Mouse (Mus musculus) neutrophil, adult 5-6 weeks (primary cell): Measurements from ENCODE around the gene Gjc1. TPM values are rescaled to one million over a fixed set of nuclear protein-coding genes. Genes with fewer than 3 reads are reported as not detected.

Source experiments
- ATAC-seq: fragments of 151-379, 151-347 bp; 2 replicates; pipeline ENCODE4 v1.8.0; 2017; ENCODE audit warnings: mild to moderate bottlenecking, moderate TSS enrichment; ENCODE audit not compliant: insufficient number of reproducible peaks, poor library complexity, low FRiP score, severe bottlenecking; ENCODE audit errors: extremely low read depth
- total RNA-seq: library from RNA; stranded (forward); fragments of 200-1000 nt; gene quantifications from 2 replicates; pipeline ENCODE4 v1.2.3, GENCODE M21; 2017

The Gjc1 gene
- total RNA-seq = not detected in 2 replicates

DNA sequence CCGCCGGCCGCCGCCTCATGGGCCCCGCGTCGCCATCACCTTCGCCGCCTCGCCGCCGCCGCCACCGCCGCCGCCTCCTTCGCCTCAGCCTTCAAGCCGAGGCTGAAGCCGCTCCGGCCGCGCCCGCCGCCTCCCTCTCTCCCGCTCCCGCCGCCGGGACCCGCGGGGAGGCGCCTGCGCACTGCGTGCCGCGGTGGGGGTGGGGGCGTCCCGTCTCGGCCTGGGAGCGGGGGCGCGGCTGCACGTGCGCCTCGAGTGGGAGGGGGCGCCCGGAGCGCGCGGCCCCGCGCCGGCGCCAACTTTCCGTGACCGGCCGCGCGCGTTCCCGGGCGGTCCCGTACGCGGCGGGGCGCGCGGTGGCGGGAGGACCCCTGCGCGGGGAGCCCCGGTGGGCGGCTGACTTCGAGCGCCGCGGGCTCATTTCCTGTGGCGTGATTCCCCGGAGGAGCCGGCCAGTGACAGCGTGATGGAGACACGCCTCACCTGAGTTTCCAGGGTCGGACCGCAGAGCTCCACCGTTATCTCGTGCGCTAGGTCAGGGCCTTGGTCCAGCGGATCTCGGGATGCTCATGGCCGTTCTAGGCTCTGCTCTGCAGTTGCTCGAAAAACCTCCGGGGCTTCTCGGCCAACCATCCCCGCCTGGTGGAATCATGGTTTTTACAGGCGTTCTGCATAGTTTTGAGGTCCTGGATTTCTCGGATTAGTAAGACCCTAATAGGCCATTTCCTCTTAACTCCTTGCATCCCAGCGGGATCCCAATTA, at the start of gene Gjc1:
TSS of gene Gjc1 (minus strand) at position 680 of the 762 bp plus-strand sequence.
- no peak for ATAC-seq

DNA sequence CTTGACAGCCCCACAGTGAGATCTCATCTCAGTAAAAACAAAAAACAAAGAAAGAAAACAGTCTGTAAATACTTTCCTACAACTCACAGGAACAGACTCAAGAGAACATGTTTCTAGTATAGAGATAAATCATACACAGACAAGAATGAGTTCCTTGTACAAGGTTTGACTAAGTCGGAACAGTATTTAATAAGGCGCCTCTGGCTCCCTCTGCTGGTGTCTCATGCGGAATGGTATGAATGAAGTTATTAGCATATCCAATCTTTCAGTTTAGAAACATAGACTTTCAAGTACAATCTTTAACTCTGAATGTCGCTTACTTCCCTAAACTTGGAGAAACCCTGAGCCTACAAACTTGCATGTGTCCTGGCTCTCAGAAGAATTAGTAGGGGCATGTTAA, 44.8 kb upstream of the Gjc1 start:
- no peak for ATAC-seq

DNA sequence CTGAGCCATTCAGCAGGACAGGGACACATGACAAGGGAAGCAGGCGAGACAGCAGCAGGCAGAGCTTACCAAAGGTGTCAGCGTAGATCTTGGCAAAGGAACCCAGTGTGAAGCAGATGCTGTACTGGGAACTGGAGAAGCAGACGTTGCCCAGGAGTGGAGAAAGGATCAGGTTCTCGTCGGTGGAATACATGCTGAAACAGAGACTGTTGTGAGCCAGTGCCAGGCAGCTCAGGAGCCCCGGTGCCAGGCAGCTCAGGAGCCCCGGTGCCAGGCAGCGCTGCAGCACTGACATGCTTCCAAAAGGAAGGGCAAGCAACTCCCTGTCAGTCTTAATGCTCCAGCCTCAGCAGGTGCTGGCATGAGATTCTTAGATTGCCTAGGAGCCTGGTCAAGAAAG, 40.4 kb upstream of the Gjc1 start:
- ATAC-seq = no peak

DNA sequence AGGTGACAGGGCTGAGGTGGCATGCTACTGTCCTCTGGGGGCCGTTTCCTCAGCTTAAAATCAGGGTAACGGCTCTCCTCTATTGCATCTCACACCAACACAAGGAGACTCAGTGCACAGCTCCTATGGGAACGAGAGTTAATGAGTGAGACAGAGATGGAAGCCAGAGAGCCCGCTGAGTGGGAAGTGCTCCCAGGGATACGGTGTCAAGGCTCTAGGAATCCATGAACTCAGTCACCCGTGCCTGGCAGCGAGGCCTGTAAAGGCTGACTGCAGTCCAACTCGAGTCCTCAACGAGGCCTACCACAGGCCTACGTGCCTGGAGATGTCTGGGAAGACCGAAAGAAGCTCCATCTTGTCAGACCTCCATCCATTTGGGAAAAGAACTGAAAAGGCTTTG, 39.5 kb upstream of the Gjc1 start:
- ATAC-seq = no peak

DNA sequence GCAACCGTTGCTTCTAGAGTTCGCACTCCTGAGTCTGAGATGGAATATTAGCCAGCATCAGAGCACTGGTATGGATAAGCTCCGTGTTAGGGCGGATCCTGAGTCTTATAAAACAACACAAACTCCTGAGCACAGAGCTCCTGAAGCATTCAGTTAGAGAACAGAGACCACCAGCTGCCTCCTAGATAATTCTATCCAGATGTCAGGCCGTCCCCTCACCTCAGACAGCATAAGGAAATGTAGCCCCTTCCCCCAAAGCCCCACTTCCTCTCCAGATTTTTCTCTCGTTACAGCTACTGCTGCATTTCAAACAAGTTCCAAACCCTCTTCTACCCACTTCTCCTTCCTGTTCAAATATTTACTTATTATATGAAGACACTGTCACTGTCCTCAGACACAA, 36.4 kb upstream of the Gjc1 start:
- ATAC-seq = no peak

DNA sequence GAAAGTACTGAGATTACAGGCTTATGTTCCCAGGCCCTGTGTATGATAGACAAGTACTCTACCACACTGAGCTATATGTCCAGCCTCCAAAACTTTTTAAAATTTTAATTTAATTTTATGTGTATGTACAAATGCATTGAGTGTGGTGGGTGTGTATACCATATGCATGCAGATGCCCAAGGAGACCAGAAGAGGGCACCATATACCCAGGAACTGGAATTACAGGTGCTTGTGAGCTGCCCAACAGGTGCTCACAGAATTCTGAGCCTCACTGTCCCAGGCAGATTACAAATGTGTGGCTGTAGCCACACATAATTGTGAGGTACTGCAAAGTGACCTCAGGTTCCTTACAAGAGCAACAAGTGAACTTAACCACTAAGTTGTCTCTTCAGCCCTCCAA, 34.3 kb upstream of the Gjc1 start:
- ATAC-seq = no peak

DNA sequence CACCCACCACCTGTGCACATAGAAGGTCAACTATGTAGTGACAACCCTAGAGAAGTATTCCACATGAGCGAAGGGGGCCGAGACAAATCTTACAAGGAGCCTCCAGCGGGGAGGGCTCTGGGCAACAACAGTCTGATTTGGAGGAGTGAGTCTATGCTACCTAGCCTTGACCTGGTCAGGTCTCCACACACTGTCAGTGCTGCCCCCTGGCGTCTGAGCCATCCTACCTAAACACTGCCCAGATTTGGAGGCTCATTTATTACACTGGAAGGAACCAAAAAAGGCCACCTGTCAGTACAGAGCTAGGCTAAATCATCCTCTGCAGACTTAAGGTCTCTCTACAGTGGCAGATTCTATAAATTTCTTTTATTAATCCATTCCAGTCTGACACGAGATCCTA, 32.4 kb upstream of the Gjc1 start:
- ATAC-seq = no peak

DNA sequence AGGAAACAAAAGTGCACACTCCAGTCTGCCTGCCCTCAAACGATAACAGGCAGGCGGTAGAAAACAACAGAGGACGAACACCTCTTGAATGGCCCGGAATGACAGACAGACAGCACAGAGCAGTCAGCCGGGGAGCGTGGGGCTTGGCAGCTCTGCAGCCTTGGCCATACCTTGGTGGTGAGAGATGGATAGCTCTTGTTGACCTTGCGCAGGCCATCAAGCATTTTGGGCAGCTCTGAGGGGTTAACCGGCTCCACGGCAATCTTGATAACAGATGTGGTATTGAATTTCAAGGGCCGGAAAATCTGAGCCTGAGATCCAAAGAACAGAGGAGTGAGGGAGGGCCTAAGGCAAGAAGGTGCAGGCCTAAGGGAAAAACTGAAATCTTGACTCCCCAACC, 26.4 kb upstream of the Gjc1 start:
- no peak for ATAC-seq

DNA sequence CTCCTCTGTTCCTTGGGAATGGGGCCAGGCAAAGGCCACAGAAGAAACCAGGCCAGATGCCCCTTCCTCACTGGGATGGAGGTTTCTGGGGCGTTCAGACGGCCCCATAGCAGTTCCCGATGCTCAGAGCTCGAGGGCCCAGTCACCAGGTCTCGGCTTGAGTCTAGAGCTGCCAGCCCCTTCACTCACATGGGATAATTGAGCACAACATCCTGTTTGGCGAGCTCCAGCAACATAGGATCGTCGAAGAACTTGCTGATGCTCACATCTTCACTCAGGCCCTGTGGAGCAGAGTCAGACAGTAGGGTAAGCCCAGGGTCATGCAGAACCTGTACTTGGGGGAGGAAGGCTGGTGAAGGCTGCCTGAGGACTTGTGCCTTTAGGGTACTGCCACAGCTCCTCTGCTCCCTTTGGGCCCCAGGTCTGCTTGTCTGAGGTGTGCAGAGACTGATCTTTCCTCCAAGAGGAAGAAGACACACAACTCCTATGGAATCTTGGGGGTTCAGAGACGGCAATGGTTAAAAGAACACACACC, 19.2 kb upstream of the Gjc1 start:
- no peak for ATAC-seq

DNA sequence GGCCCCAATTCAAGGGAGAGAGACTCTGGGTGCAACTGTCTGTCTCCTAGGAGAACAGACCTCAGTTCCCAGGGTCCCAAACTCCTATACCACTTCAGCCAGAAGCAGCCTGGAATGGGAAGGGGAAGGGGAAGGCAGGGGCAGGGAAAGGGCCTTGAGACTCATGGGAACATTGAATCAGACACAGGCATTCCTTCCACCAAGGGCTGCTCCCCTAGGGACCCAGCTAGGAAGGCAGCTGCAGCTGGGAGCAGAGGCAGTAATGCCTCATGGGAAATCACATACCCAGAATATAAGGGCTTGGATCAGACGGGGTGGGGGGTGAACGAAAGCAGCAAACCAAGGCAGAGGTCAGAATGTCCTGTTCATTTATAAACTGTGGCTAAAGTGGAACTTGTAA, 18.6 kb upstream of the Gjc1 start:
- no peak for ATAC-seq

DNA sequence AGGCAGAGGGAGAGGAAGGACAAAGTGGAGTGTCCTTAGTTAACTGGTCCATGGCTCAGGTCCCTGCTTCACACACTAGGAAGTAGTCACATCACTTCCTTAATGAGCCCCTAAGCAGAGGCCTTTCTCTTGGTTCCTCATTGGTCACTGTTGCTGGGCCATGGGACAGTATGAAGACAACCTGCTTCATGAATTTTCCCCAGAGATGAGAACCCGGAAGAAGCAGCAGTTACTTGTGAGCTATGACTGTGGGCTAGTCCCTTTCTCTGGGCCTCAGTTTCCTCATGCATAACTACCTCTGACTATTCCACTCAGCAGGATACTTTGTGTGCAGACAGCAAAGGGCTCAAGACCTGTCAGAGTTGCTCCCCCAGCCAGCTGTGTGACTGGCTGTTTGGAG, 17.9 kb upstream of the Gjc1 start:
- no peak for ATAC-seq

DNA sequence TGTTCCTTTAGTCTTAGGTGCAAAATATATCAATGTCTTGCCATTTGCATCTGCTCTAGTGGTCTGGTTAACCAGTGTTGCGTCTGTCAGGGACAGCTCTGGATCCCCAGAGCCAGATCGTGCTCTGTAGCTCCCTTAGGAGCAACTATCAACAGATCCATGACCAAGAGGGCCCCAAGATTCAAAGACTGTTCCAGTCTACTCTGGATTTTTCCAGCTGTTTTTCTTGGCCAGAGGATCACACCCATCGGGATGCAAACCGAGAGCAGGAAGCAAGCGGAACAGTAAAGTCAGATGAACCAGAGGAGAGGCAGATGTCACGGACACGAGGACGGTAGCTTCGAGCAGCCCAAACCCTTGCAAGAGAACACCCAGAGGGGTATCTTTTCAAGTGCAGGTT, 16.6 kb upstream of the Gjc1 start:
- ATAC-seq = no peak

DNA sequence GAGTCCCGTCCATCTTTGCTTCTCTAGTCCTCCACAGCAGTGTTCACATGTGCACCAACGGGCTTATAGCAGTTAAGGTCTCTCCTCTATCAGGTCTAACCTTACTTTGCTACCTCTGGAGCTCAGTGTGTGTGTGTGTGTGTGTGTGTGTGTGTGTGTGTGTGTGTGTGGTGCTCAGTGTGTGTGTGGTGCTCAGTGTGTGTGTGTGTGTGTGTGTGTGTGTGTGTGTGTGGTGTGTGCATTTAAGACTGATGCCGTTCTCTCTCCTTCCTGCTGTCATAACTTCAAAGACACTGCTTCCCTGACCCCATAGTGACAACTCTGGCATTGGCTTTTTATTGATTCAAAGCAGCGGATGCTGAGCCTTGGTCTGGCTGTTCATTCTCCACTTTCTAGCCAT, 16.0 kb upstream of the Gjc1 start, which contains the start of gene Higd1b:
TSS of gene Higd1b (plus strand) at position 301 of the 400 bp plus-strand sequence.
- no peak for ATAC-seq

DNA sequence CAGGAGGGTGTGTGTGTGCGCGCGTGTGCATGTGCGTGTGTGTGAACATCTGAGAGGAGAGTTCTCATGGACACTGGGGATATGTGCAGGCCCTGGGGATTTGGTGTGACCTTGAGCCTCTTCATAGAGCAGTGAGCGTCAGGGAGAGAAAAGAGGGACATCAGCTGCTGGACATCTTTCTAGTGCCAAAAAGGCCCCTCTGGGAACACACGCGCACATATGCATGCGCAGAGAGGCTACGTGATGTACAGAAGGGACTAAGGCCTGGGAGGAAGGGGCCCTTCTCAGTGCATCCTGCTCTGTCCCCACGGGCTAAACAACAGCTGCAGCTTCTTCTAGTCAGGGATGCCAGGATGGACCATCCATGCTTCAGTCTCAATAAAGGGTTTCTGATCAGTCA, 14.7 kb upstream of the Gjc1 start:
- no peak for ATAC-seq

DNA sequence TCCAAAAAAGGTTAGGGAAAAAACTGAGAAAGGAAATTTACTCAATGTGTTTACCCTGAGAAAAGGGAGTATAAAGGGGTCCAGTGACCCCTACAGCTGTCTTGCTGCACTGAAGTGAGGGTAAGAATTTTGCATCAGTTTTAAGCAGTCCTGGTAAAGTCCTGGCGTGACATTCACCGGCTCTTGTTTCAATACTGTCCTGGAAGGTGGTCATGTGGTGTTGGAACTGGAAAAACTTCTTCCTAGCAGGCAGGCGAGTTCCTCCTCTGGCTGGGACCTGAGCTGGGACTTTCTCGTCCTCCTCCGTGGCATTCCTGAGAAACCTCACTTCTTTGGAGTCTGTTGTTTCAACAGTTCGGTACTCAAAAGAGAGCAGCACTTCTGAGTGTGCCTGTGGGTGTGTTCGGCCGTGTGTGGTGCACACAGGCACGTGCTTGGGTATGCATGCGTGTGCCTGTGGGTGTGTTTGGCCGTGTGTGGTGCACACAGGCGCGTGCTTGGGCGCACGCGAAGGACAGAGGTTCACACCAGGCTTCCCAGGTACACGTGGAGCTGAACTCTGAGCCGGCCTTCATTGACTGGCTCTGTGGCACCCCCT, 13.3 kb upstream of the Gjc1 start:
- ATAC-seq = no peak

DNA sequence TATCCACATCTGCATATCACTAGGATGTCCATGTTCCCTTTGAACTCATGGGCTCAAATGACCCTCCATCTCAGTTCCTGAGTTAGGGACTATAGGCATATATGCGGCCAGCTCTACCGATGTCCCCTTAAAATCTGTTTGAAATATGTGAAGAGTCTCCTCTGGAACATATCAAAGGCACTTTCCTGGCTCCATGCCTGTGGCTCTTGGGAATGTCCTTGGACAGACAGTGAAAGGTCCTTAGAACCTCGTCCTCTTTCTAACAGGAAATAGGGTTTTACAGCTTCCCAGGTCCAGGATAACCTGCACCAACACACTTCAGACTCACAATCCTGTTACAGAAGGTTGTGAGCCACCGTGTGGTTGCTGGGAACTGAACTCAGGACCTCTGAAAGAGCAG, 10.8 kb upstream of the Gjc1 start:
- ATAC-seq = no peak

DNA sequence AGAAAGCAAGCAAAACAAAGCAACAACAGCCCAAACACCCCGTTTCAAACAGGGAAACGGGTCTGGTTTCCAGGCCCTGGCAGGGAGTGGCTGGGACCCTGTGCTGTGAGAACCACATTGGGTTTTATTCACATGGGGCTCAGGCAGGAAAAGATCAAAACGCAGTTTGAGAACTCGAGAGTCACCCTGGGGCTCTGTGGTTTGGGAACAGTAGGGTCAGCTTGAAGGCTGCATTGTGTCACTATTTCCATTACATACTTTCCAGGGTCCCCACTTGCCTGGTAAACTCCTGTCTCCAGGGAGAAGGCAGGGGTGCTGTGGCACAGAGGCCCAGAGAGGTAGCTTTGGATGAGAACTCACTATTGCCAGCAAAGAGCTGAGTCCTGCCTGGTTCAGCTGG, 7.6 kb upstream of the Gjc1 start:
- no peak for ATAC-seq

DNA sequence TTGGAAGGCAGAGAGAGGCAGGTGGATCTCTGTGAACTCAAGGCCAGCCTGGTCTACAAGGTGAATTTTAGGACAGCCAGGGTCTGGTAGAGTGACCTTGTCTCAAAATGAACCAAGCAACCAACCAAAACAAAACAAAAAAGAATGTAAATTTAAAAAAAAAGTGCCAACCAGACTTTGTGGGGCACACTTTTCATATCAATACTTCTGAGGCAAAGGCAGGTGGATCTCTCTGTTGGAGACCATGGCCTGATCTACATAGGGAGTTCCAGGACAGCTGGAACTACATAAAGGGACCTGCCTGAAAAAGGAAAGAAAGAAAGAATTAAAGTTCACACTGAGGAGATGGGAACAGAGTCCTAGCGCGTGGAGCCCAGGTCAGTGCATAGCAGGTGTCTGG, 7.0 kb upstream of the Gjc1 start:
- ATAC-seq = no peak

DNA sequence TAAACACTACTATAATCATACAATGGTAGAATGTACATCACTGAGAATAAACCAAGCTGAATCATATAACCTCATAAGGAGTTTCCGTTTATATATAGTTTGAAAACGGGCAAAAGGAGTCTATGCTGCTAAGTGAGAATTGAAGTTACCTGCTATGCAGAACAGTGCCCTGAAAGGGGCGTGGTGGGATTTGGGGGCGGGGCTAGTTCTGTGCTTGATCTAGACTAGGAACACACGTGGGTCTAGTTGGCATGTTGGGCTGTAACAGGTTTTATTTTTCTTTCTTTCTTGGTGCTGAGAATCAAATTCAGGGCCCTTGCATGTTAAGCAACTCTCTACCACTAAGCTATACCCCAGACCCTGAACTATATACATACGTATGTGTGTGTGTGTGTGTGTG, 1.7 kb upstream of the Gjc1 start:
- ATAC-seq = no peak

DNA sequence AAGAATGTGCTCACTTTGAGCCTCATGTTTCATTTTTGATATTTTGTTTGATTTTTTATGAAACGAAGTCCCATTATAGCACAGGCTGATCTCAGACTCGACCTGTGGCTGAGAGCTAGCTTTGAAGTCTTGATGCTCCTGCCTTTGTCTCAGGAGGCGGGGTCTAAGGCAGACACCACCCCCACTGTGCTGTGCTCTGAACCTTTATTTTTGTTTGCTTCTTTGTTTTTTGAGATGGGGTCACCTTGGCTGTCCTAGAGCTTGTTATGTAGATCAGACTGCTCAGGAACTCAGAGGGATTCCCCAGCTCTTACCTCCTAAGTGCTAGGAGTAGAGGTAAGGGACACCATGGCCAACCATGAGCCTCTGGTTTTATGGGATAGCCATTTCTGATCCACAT, 932 bp upstream of the Gjc1 start:
- no peak for ATAC-seq
